Mouse (Mus musculus) lung, adult 2 months (tissue): ENCODE results near the gene BC005561. TPM values are rescaled to one million over a fixed set of nuclear protein-coding genes. Genes with fewer than 3 reads are reported as not detected.
"Not testable (repeated sequence)": the region's sequence is repeated elsewhere in the genome, so short reads cannot be mapped to it uniquely, and the experiment has no call there.

Experiments
- DNase-seq: peaks from one replicate; pipeline ENCODE4 v3.0.0; 2022
- H3K4me1 ChIP-seq: fragments of 200-500 bp; 2 replicates; pipeline ENCODE4 v1.6.1; 2011; ENCODE audit warnings: low read length; ENCODE audit not compliant: control insufficient read depth, insufficient read depth
- H3K4me3 ChIP-seq: fragments of 200-500 bp; replicated peaks from 2 replicates; pipeline ENCODE3; 2011; ENCODE audit warnings: low read depth, mild to moderate bottlenecking, control low read depth, low read length; ENCODE audit errors: extremely low read depth
- CTCF ChIP-seq: fragments of 200-500 bp; IDR thresholded peaks from 2 replicates; pipeline ENCODE4 v1.5.1; 2011; ENCODE audit warnings: mild to moderate bottlenecking, low read length, control low read depth; ENCODE audit not compliant: insufficient read depth
- POLR2A ChIP-seq: fragments of 200-500 bp; IDR thresholded peaks from 2 replicates; pipeline ENCODE4 v1.6.1; 2011; ENCODE audit warnings: low read depth, mild to moderate bottlenecking, control low read depth, low read length, borderline replicate concordance; ENCODE audit errors: extremely low read depth
- WGBS: fragments of 180-500 bp; shearing (Covaris S2); methylation state at CpG from one replicate; pipeline ENCODE4 v1.1.7; 2018; 5-methylcytosine and 5-hydroxymethylcytosine counted together
- polyA plus RNA-seq: library from polyadenylated mRNA; depleted of rRNA; stranded (reverse); fragments of >200 nt; gene quantifications from 2 replicates; pipeline ENCODE4 v1.2.3, GENCODE M21; 2012; rRNA removed

BC005561 gene
- polyA plus RNA-seq, 1 experiment: 1.1 TPM

DNA sequence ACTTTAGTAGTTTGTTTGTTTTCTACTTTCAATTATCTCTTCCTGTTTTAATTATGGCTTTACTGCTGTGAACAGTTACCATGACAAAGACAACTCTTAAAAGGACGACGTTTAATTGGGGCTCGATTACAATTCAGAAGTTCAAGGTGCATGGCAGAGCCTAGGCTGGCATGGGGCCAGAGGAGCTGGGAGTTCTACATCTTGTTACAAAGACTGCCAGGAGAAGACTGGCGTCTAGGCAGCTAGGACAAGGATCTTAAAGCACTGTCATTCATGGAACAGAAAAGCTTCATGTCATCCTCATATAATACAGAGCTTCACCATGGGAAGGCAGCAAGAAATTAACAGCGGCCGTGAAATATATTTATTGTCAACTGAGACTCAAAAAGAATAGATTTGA lies 62.6 kb downstream of the BC005561 start:
- peak; percentile 21 for DNase-seq
- Histone ChIP-seq H3K4me1 (0 out of 2 replicates have a peak, but pooled peaks cover 3% of the 10 kb centered on the region), H3K4me3 (no peak overlapping the region)
- WGBS: 39% methylated on average over 6 of the region's 6 CpGs
- TF ChIP-seq CTCF: no peak
- TF ChIP-seq POLR2A: no peak

DNA sequence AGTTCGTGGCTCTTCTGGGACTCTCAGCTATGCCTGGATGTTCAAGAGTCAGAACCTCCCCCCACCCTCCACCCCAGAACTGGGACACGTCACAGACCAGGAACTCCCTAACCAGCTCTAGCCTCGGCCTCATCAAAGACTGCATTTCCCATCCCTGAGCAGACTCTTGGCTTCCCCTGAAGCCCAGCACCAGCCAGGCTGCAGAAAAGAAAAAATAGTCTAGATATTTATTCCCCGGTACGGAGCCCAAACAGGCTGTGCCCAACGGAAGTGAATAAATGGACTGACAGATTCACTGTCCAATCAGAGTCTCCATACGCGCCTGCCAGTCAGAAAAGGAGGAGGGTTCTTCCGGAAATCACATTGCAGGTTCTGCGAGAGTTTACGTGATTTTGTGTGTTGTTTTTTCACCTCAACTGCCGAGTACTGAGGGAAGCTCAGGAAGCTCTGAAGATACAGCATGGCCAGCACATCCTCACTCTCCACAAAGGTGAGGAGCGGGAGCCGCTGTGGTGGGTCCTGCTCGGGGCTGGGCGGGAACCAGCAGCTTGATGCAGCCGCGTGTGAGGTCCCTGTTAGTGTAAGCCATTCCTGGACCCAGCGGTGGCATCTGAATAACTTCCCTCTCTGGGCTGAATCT lies 63.2 kb downstream of the BC005561 start:
- H3K4me3 ChIP-seq: peak overlapping the region; percentile 86
- not testable (repeated sequence) for H3K4me1 ChIP-seq
- 2% methylated on average over 18 of the region's 19 CpGs for WGBS
- peak; percentile 86 for DNase-seq

Other genes starting within 250 kb of the BC005561 start
- not detected in 2 replicates for gene Ibsp, start 209.2 kb upstream of the BC005561 start, polyA plus RNA-seq
- not detected in 2 replicates for gene Mepe, start 183.0 kb upstream of the BC005561 start, polyA plus RNA-seq
- gene Spp1, start 73.2 kb upstream of the BC005561 start, polyA plus RNA-seq: 54.9 and 134 TPM in 2 replicates
- gene Pkd2, start 48.9 kb upstream of the BC005561 start, polyA plus RNA-seq: 38.8 and 48.5 TPM in 2 replicates